Mouse (Mus musculus) myocyte (in vitro differentiated cells): ENCODE results near the gene Adora3.

Experiments used
- E2F4 ChIP-seq: IDR thresholded peaks from one replicate; pipeline ENCODE4 v1.6.1; 2011; ENCODE audit warnings: mild to moderate bottlenecking, control low read depth, moderate library complexity; ENCODE audit not compliant: insufficient read depth
- MAX ChIP-seq: IDR thresholded peaks from one replicate; pipeline ENCODE4 v1.6.1; 2011; ENCODE audit warnings: low read depth, mild to moderate bottlenecking, control low read depth
- MYOD1 ChIP-seq, 3 experiments: IDR thresholded peaks; one replicate each; pipeline ENCODE4 v1.6.1; 2011; ENCODE audit warnings: control low read depth in 2 of 3, low read depth in 2 of 3, mild to moderate bottlenecking in 2 of 3, moderate library complexity in 1 of 3; ENCODE audit not compliant: insufficient read length in 2 of 3, control insufficient read depth in 1 of 3
- MYOG ChIP-seq, 3 experiments: IDR thresholded peaks; one replicate each; pipeline ENCODE4 v1.6.1; 2011; ENCODE audit warnings: control low read depth in 2 of 3, low read depth in 2 of 3, mild to moderate bottlenecking in 2 of 3; ENCODE audit not compliant: insufficient read length in 2 of 3, control insufficient read depth in 1 of 3, insufficient read depth in 1 of 3
- POLR2A ChIP-seq: IDR thresholded peaks from one replicate; pipeline ENCODE4 v1.6.1; 2011; ENCODE audit warnings: low read depth, mild to moderate bottlenecking, control low read depth, moderate library complexity; ENCODE audit not compliant: insufficient read length
- TCF3 ChIP-seq: IDR thresholded peaks from one replicate; pipeline ENCODE4 v1.6.1; 2011; ENCODE audit warnings: low read depth, control low read depth; ENCODE audit not compliant: insufficient read length

GRCm38 (mm10) chr3:105846294-105847069, 24.2 kb upstream of the Adora3 start:
- TF ChIP-seq MAX (no peak), POLR2A (no peak), MYOG (IDR thresholded peaks at IDR 0.05; ENCODE audit: control insufficient read depth in 1 of 3, insufficient read depth in 1 of 3, insufficient read length in 2 of 3, low read depth in 2 of 3) (no peak), E2F4 (no peak), MYOD1 (IDR thresholded peaks at IDR 0.05; ENCODE audit: control insufficient read depth in 1 of 3, insufficient read length in 2 of 3, low read depth in 2 of 3) (no peak), TCF3 (no peak)
